Mouse (Mus musculus) B cell, adult 67 days (primary cell): Measurements from ENCODE around the gene Zmynd12. TPM values are rescaled to one million over a fixed set of nuclear protein-coding genes. Genes with fewer than 3 reads are reported as not detected.

ENCODE experiments used
- total RNA-seq, 2 experiments: library from RNA; stranded (reverse); gene quantifications; 4 replicates each; pipeline ENCODE4 v1.2.4; 2023

Gene Zmynd12
- not detected for total RNA-seq

DNA sequence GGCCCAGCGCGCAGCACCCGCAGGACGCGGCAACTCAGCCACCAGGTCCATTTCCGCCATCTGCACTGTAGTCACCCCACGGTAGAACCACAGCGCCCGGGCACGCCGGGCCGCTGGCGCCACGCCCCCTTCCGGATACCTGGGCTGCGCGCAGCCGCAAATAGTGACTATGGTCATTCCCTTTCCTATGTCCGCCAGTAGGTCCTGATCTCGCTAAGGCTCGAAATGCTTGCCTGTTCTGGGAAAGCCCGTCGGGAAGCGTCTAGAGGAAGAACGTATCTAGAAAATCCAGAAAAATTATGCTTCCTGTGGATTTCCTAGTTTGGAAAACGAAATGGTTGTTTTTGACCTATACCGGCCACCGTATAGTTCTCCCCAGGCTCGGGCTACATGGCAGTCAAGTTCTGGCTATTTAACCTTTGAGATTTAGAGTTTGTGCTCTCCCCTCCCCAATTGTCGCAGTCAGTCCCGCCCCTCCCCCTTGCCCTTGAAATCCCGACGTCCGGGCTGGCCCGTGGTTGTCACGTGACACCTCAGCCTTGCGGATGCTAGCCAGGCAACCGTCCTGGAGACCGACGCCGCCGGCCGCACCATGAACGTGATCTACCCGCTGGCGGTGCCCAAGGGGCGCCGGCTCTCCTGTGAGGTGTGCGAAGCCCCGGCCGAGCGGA, at the start of gene Zmynd12, which contains the start of gene Ppcs:
Gene Zmynd12 (plus strand): TSS at position 521 of the 671 bp plus-strand sequence.
Gene Ppcs (minus strand): TSS at position 127 of the 671 bp plus-strand sequence.

DNA sequence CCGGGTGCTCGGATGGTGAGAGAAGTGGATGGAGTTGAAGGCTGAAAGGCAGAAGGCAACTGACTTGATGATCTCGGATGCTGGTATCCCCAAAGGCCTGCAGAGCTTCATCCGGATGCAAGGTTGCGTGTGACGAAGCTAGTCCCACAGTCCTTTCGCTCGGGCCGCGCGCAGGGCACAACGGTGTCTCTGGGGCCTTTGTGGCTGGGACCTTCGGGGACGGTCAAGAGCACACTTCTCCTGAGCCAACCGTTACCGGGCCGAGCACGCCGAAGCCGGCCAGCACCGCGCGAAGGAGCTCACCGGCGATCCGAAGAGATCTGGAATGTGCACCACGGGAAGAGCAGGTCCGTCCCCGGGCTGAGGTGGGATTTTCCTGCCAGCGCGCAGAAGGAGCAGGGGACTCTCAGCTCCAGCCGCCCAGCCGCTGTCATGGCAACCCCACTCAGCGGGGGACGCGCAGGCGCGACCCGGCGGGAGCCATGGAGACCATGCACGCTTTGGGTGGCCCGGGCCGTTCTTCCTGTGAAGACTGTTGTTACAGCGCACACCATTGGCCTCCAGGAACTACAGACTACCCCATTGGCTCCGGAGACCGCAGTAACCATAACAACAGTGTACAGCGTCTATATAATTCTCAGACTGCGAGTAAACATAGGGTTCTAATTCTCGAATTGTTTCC, 7.4 kb upstream of the Zmynd12 start, which contains the start of gene Ccdc30:
Gene Ccdc30 (minus strand): TSS at position 450 of the 682 bp plus-strand sequence.

DNA sequence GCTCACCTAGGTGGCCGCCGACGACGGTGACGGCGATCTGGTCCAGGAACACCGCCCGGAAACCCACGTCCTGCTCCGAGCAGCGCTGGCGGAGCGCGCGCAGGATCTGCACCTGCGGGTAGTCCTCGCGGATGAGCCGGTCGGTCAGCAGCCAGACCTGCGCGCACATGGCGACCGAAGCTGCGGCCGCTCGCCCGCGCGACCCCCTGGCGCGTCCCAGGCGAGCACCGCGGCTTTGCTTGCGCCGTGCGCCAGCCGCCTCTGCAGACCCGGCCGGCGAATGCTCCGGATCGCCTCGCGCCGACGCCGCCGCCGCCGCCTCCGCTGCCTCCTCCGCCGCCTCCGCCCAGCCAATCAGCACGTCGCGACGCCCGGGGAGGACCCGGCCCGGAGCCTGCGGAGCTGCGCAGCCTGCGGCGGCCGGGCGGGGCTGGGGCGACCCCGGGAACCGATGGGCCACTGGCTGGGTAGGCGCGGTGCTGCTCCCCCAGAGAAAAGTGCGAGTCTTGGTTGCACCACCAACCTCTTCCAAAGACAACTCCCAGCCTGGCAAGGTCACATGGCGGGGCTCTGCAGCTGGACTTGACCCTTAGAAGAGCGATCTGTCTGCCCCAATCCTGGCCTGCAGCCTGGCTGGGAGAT, 69.8 kb downstream of the Zmynd12 start, which contains the start of gene Rimkla:
Gene Rimkla (minus strand): TSS at position 338 of the 642 bp plus-strand sequence.

Other genes starting within 250 kb of the Zmynd12 start
- gene Zfp691, start 248.6 kb upstream of the Zmynd12 start, total RNA-seq: 1 to 10 TPM; 7.6 to 9.6 TPM
- under 1 TPM; 0.26 to 0.47 TPM for gene Ermap, start 232.8 kb upstream of the Zmynd12 start, total RNA-seq
- gene Svbp, start 227.5 kb upstream of the Zmynd12 start, total RNA-seq: 10 to 100 TPM; 23.0 to 23.4 TPM
- gene Tmem269, start 204.6 kb upstream of the Zmynd12 start, total RNA-seq: under 1 TPM in 1 of 2 experiments, not detected in 1; 0.52 TPM
- gene AU022252, start 190.1 kb upstream of the Zmynd12 start, total RNA-seq: 10 to 100 TPM; 10.3 to 21.8 TPM
- gene P3h1, start 189.9 kb upstream of the Zmynd12 start, total RNA-seq: 1 to 10 TPM; 6.0 TPM
- gene Cldn19, start 167.4 kb upstream of the Zmynd12 start, total RNA-seq: not detected
- gene Ybx1, start 128.2 kb upstream of the Zmynd12 start, total RNA-seq: 100 to 1,000 TPM; 400 to 420 TPM
- gene Ppih, start 102.3 kb upstream of the Zmynd12 start, total RNA-seq: 10 to 100 TPM; 29.5 to 37.9 TPM
- under 1 TPM in 1 of 2 experiments, not detected in 1; 0.30 TPM for gene Ccdc30, start 7.3 kb upstream of the Zmynd12 start, total RNA-seq
- gene Ppcs, start 394 bp upstream of the Zmynd12 start, total RNA-seq: 10 to 100 TPM; 12.9 to 16.5 TPM
- not detected for gene Rimkla, start 69.8 kb downstream of the Zmynd12 start, total RNA-seq
- 10 to 100 TPM; 69.2 to 74.4 TPM for gene Foxj3, start 114.2 kb downstream of the Zmynd12 start, total RNA-seq
- 10 to 100 TPM in 1 of 2 experiments, 1 to 10 TPM in 1; 7.1 to 10.2 TPM for gene Frg2f1, start 116.7 kb downstream of the Zmynd12 start, total RNA-seq
- 1 to 10 TPM; 2.0 to 3.9 TPM for gene Guca2a, start 214.9 kb downstream of the Zmynd12 start, total RNA-seq
- 1 to 10 TPM in 1 of 2 experiments, not detected in 1; 2.5 TPM for gene Guca2b, start 236.1 kb downstream of the Zmynd12 start, total RNA-seq